Mouse (Mus musculus): Measurements from ENCODE around the gene Rhov.

The Rhov gene

DNA sequence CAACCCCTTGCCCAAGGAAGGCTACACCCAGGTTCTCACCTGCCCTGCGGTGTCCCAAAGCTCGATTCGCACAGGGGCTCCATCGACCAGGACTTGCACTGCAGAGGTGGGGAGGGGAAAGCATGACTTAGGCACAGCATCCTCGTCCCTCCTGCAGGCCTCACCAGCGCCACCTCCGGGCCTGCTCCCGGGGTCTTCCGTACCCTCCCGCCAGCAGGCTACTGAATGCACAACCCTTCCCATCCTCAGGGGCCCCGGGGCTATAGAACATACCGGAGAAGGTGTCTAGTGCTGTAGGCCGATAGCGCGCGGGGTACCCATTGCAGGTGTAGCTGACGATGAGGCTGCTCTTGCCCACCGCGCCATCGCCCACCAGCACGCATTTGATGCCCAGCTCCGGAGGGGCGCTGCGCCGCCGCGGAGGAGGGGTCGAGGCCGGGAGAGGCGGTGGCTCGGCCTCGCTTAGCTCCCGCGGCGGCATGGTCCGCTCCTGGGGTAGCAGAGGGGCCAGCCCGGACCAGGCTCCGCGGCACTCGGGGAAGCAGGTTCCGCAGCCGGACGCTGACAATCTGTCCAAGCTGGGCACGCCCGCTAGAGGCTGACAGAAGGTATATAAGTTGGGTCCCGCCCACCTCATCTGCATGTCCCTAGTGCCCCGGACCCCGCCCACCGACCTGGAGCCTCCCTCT, at the start of gene Rhov:
Rhov (minus strand) TSS at position 630 of the 689 bp plus-strand sequence.
- CTCF ChIA-PET: no interaction called here

DNA sequence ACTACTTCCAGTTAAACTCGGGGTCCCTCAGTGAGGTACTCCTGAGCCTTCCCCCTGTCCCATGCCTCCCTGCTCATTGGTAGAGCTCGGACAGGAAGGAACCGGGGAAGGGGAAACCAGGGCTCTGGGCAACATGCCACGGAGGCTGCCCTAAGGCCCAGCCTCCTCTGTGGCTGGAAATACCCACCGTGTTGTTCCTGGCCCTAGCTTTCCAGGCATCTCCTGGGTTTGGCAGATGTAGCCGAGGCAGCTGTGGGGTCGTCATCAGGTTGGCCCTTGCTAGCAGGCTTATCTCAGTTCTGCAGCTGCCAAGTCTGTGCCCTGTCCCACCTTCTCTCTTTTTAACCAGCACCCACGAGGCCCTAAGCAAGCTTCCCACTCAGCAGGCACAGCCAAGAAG, 49.5 kb upstream of the Rhov start:
- CTCF ChIA-PET: no interaction called here

GRCm38 (mm10) chr2:119318043-119318710, 47.1 kb upstream of the Rhov start:
- CTCF ChIA-PET: no interaction called here

DNA sequence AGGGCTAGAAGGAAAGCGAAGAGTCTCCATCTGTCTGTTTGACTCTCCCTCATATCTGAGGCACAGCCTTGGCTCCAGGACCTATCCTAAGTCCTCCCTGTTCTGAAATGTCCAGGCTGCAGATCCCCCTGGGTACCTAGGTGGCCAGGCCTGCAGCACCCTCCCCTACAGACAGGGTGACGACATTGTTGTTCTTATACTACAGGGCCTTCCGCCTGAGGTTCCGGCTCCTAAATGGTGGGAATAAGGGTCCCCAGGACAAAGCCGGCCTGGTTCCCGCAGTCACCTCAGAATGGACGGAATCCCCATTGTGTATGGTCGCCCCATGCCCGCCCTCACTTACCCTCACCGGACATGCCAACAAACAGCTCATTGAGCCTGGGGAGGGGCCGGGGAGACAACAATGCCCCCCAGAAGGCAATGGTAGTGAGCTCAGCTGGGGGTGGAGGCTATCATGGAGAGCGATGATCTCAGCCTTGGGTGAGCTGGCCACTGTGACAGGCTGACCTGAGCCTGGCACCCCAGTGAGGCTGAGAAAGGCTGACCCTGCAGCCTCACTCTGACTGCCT, 43.8 kb upstream of the Rhov start:
- CTCF ChIA-PET: no interaction called here

DNA sequence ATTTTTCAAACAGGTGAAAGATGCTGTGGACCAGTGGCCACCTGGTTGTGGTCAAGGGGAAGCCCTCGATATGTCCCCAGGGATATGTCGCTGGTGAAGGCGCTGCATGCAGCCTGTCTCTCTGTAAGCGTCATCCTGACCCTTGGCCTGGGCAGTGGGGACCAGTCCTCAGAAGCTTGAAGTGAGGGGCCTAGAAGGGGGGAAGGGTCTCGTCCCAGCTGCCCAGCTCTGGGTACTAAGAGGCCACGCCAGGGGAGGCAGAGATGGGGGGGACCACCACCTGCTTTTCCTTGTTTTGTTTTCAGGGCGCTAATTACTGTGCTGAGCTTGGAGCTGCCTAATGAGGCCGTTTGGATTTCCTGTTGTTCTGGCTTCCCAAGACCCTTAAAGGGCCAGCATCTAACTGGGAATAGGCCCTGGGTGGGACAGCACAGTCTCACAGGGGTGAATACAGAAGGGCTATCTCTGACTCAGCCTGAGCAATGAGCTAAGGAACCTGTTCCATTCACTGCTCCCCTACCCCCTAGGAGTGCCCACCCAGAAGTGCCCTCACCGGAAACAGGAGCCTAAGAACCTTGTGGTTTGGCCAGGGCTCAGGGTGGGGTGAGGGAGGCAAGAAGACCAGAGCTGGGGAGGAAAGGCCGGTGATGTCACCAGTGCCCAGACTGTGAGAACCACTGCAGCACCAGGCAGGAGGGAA, 42.9 kb upstream of the Rhov start:
- CTCF ChIA-PET: no interaction called here

GRCm38 (mm10) chr2:119312380-119312958, 41.4 kb upstream of the Rhov start:
- CTCF ChIA-PET: no interaction called here

- CTCF ChIA-PET: interaction anchor here (0.5 kb wide), 1 partner anchor 11 kb away, joined by 3 read pairs; no protein-coding TSS in a partner anchor
These were observed 40.5 kb upstream of the Rhov start for GRCm38 (mm10) chr2:119311544-119311943.

DNA sequence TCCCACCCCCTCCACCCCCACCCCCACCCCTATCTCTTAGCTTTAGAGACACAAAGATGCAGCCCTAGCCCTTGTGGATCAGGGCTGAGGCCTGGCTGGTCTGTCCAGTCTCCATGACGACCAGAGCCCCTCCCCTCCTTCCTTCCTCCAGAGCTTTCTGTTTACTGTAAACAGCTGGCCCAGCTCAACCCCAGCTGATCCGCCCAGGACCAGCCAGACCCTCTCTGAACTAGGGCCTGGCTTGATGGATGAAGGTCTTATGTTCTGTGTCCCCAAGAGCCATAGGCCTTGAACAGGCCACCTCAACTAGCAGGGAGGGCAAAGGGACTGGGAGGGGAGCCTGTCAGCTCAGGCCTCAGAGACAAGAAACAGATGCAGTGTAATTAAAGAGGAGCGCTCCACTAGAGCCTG, 33.7 kb upstream of the Rhov start:
- CTCF ChIA-PET: no interaction called here

GRCm38 (mm10) chr2:119304391-119304790, 33.3 kb upstream of the Rhov start:
- CTCF ChIA-PET: no interaction called here

DNA sequence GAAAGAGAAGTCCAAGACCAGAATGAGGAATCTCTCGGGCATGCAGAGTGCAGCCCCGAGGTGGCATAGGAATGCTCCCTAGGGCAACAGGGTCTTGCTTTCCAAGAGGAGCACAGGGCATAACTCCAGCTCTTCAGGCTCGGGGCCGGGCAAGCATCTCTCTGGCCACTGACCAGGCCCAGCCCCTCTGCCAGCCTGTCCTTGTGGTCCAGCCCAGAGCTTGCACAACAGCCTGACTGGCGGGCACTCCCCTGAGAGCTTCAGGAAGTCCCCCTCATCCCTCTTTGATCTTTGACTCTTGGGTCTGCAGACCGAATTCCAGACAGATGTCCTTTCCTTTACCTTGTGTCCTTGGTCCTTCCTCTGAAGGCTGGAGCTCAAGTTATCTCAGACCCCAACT, 31.8 kb upstream of the Rhov start:
- CTCF ChIA-PET: no interaction called here

GRCm38 (mm10) chr2:119300819-119301493, 29.9 kb upstream of the Rhov start:
- CTCF ChIA-PET: interaction anchor here (0.5 to 1.0 kb wide), 6 partner anchors 10 to 113 kb away, joined by 3 to 9 read pairs (median 3); no protein-coding TSS in a partner anchor

GRCm38 (mm10) chr2:119299981-119300818, 29.1 kb upstream of the Rhov start:
- CTCF ChIA-PET: interaction anchor here (0.5 to 1.4 kb wide), 8 partner anchors 11 to 174 kb away, joined by 3 to 9 read pairs (median 3); no protein-coding TSS in a partner anchor

DNA sequence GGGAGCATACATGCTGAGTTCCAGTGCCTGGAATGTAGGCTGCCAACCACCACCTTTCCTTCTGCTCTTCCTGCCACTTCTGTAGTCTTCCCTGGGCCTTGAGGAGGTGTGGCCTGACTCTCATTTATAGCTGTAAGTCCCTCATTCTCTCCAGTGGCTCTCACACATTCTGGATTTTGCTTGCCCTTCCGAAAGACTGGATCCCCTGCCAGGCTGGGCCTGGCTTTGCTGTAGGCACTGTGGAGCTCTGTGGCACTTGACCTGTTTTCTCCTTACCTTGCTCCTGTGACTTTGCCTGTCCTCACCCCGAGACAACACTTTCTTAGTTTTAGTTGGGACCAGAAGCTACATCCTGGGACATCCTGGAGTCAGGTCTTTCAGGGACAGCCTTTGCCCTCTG, 27.8 kb upstream of the Rhov start:
- CTCF ChIA-PET: interaction anchor here (0.5 to 1.4 kb wide), 4 partner anchors 99 to 1829 kb away, joined by 3 to 8 read pairs (median 3); no protein-coding TSS in a partner anchor

DNA sequence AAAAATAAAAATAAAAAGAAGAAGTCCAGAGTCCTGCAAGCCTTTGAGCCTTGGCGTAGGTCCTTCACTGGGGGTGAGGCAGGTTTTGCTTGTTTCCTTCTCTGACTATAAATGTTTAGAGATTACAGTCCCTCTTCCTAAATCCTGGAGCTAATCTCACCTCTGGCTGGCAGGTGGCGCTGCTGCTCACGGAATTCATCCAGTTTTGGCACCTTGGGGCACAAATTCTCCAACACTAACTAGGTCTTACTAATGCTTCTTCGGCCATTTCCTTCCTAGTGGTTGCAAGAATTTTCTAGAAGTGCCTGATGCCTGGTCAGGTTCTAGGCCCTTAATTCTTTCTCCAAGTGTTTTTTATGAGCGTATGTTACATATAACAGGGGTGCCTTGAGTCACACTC, 27.3 kb upstream of the Rhov start:
- CTCF ChIA-PET: interaction anchor here (0.7 to 0.9 kb wide), 2 partner anchors 100 to 138 kb away, joined by 3 to 8 read pairs; no protein-coding TSS in a partner anchor

DNA sequence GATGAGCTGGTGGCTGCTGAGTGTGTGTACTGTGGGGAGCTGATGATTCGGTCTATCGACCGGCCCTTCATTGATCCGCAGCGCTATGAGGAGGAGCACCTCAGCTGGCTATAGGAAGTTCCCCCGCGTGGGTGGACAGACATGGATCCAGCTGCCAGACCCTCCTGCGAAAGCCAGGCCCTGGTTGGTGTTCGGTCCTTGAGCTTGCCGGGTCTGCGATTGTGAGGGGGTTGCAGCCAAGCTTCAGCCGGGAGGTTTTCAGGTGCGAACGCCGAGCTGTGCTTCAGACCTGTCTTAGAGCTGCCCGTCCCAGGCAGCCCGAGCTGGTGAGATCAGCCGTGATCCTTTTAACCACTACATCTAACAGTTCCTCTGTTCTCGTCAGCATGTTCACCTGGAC, 26.4 kb upstream of the Rhov start:
- CTCF ChIA-PET: interaction anchor here (0.5 to 0.7 kb wide), 2 partner anchors 130 to 237 kb away, joined by 3 read pairs; no protein-coding TSS in a partner anchor

DNA sequence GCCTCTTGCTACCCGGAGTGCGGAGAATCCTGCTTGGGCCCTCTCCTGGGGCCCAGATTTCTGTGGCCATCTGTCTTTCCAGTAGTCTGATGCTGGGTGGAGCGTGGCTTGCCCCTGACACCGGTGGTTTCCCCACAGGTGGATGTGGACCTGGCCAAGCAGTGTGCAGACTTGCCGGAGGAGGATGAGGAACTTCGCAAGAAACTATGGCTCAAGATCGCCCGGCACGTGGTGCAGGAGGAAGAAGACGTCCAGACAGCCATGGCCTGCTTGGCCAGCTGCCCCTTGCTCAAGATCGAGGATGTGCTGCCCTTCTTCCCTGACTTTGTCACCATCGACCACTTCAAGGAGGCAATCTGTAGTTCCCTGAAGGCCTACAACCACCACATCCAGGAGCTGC, 25.7 kb upstream of the Rhov start:
- CTCF ChIA-PET: no interaction called here

DNA sequence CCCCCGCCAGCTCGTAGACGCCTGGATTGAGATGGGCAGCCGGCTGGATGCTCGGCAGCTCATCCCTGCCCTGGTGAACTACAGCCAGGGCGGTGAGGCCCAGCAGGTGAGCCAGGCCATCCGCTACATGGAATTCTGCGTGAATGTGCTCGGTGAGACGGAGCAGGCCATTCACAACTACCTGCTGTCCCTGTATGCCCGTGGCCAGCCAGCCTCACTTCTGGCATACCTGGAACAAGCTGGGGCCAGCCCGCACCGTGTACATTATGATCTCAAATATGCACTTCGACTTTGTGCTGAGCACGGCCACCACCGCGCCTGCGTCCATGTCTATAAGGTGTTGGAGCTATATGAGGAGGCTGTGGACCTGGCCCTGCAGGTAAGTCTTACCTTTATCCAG, 23.3 kb upstream of the Rhov start:
- CTCF ChIA-PET: no interaction called here

DNA sequence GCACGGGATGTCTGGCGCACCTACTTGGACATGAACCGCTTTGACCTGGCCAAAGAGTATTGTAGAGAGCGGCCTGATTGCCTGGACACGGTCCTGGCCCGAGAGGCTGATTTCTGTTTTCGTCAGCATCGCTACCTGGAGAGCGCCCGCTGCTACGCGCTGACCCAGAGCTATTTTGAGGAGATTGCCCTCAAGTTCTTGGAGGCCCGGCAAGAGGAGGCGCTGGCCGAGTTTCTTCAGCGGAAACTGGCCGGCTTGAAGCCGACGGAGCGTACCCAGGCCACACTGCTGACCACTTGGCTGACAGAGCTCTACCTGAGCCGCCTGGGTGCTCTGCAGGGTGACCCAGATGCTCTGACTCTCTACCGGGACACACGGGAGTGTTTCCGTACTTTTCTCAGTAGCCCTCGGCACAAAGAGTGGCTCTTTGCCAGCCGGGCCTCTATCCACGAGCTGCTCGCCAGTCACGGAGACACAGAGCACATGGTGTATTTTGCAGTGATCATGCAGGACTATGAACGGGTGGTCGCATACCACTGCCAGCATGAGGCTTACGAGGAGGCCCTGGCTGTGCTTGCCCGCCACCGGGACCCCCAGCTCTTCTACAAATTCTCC, 22.8 kb upstream of the Rhov start:
- CTCF ChIA-PET: no interaction called here

- CTCF ChIA-PET: no interaction called here
These were observed 22.2 kb upstream of the Rhov start for GRCm38 (mm10) chr2:119293311-119293710.

GRCm38 (mm10) chr2:119292852-119293251, 21.8 kb upstream of the Rhov start:
- CTCF ChIA-PET: no interaction called here

All from spleen, embryonic (tissue).